Mouse (Mus musculus): ENCODE data around the gene Lmbrd2. TPM values are rescaled to one million over a fixed set of nuclear protein-coding genes. Genes with fewer than 3 reads are reported as not detected.

The Lmbrd2 gene
- total RNA-seq, 2 experiments from 2014 or later = 14.6 to 17.6 TPM

Other genes with a start within 250 kb of the Lmbrd2 start
- not detected for gene Ranbp3l, start 172.6 kb upstream of the Lmbrd2 start, total RNA-seq (2021)
- 10 to 100 TPM; 41.3 to 46.5 TPM for gene Nadk2, start 69.3 kb upstream of the Lmbrd2 start, total RNA-seq (2021)
- 1 to 10 TPM; 3.5 TPM for gene Skp2, start 14.9 kb downstream of the Lmbrd2 start, total RNA-seq (2021)
- gene Ugt3a1, start 136.3 kb downstream of the Lmbrd2 start, total RNA-seq (2021) = not detected
- not detected for gene Ugt3a2, start 195.0 kb downstream of the Lmbrd2 start, total RNA-seq (2021)

All from heart, postnatal 10 days (tissue).